15 mouse cellular contexts compared by ENCODE assay signal in the genomic region with DNA sequence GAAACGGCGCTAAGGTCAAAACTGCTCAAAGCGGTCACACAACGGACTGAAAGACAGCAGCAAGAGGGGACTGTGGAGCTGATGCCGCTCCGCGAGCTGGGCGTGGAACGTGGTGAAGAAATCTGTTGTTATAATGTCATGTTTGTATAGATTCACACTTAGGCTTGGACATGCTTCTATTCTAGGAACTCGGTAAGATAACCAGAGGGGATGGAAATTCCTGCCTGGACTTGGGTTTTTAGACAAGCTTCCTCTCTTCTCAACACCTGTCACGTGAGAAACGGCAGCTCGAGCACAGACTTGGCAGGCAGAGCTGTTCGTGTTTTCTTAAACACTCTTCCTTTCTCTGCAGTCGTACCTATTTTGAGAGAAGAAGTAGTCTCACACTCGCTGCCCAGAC.
DNase-seq lines count a peak whose midpoint lies in the region; ATAC-seq and TF ChIP-seq lines count a peak whose summit lies in the region.
"Had no signal": no experiment of that assay in that cellular context is flagged by ENCODE, and none has a peak within 500 bp of the region (broad histone marks: within the 10 kb centered on the region; RNA-seq: fewer than 3 reads in every experiment).

No protein-coding gene starts in this region.

- peak overlapping the region; percentile 61 for H3K4me2 ChIP-seq in heart, embryonic 15.5 days
- H3K4me2 ChIP-seq in kidney, embryonic 14.5 days (replicated peaks; ENCODE audit: low read depth, low read length), result no peak overlapping the region
- H3K4me2 ChIP-seq: intestine, embryonic 15.5 days; limb, embryonic 15.5 days had no signal

- H3K27me3 ChIP-seq in heart, embryonic 15.5 days, result no peaks in the 10 kb centered on the region
- no peaks in the 10 kb centered on the region for H3K27me3 ChIP-seq in kidney, embryonic 14.5 days (ENCODE audit: control insufficient read depth, insufficient read depth, low read length)
- H3K27me3 ChIP-seq: intestine, embryonic 15.5 days; limb, embryonic 15.5 days had no signal

- TF ChIP-seq POLR2A in lung, adult 2 months (IDR thresholded peaks at IDR 0.05; ENCODE audit: borderline replicate concordance, extremely low read depth, low read depth, low read length), result no peak

- no peak for TF ChIP-seq CTCF in lung, adult 2 months (IDR thresholded peaks at IDR 0.05; ENCODE audit: insufficient read depth, low read length)

- H3K36me3 ChIP-seq in heart, embryonic 15.5 days, result no peaks in the 10 kb centered on the region
- H3K36me3 ChIP-seq in kidney, embryonic 14.5 days (ENCODE audit: control insufficient read depth, insufficient read depth, low read length), result no peaks in the 10 kb centered on the region
- H3K36me3 ChIP-seq: intestine, embryonic 15.5 days; limb, embryonic 15.5 days had no signal

- H3K4me1 ChIP-seq in lung, adult 2 months (ENCODE audit: control insufficient read depth, insufficient read depth, low read length), result no peaks in the 10 kb centered on the region
- 0 out of 2 replicates have a peak, but pooled peaks cover 2% of the 10 kb centered on the region for H3K4me1 ChIP-seq in heart, embryonic 15.5 days (replicated peaks)
- H3K4me1 ChIP-seq in kidney, embryonic 14.5 days (ENCODE audit: control insufficient read depth, insufficient read depth, low read length), result no peaks in the 10 kb centered on the region
- H3K4me1 ChIP-seq: intestine, embryonic 15.5 days; limb, embryonic 15.5 days had no signal

- no peaks in the 10 kb centered on the region for H3K9me3 ChIP-seq in heart, embryonic 15.5 days (replicated peaks)
- H3K9me3 ChIP-seq in kidney, embryonic 14.5 days (ENCODE audit: control insufficient read depth, low read length), result no peaks in the 10 kb centered on the region
- H3K9me3 ChIP-seq: intestine, embryonic 15.5 days; limb, embryonic 15.5 days had no signal

- H3K4me3 ChIP-seq in lung, adult 2 months (replicated peaks; ENCODE audit: extremely low read depth, low read depth, low read length), result no peak overlapping the region
- H3K4me3 ChIP-seq in heart, embryonic 15.5 days, result peak overlapping the region; percentile 41
- H3K4me3 ChIP-seq in kidney, embryonic 14.5 days (ENCODE audit: low read length), result no peak overlapping the region
- H3K4me3 ChIP-seq: erythroblast, embryonic 14.5 days; intestine, embryonic 15.5 days; limb, embryonic 15.5 days had no signal

- peak; percentile 80 for ATAC-seq in frontal cortex, adult (ENCODE audit: low TSS enrichment)
- ATAC-seq in heart, embryonic 15.5 days (replicated peaks; ENCODE audit: insufficient number of reproducible peaks, insufficient read depth, low FRiP score, low read depth), result peak; percentile 76
- ATAC-seq in kidney, embryonic 14.5 days (ENCODE audit: low FRiP score, low TSS enrichment), result no peak
- ATAC-seq: intestine, embryonic 15.5 days had no signal

- 47% methylated on average over 16 of the region's 16 CpGs for WGBS in lung, adult 2 months
- 22% methylated on average over 16 of the region's 16 CpGs for WGBS in heart, embryonic 15.5 days
- WGBS in kidney, embryonic 14.5 days, result 79% methylated on average over 16 of the region's 16 CpGs

- H3K27ac ChIP-seq in heart, embryonic 15.5 days, result peak overlapping the region; percentile 90
- H3K27ac ChIP-seq in kidney, embryonic 14.5 days (ENCODE audit: low read depth, low read length), result no peak overlapping the region
- H3K27ac ChIP-seq: intestine, embryonic 15.5 days; limb, embryonic 15.5 days; stomach, postnatal 0 days had no signal

- 0 out of 2 replicates have a peak overlapping the region, but pooled peaks have one; percentile 21 for H3K9ac ChIP-seq in heart, embryonic 15.5 days
- H3K9ac ChIP-seq in kidney, embryonic 14.5 days (ENCODE audit: low read depth, low read length), result no peak overlapping the region
- H3K9ac ChIP-seq: intestine, embryonic 15.5 days; limb, embryonic 15.5 days had no signal

- no peak for DNase-seq in frontal cortex, postnatal 14 days (ENCODE audit: low spot score in 2 of 2)
- DNase-seq in lung, adult 2 months, result peak; percentile 11
- no peak for DNase-seq in lung, postnatal 4 days
- DNase-seq in lung, postnatal 36 days, result peak; percentile 41
- DNase-seq in ovary, adult 18-20 months (ENCODE audit: low spot score), result no peak
- DNase-seq: cerebellum, adult 9-11 months; gastrocnemius, postnatal 36 days; retina, postnatal 1 day had no signal

Comparison
In these comparisons a context has a peak if more than half of its experiments do, and no peak if none do; other contexts are left out.
1. DNase-seq: peak in lung, adult 2 months (single experiment) and lung, postnatal 36 days (single experiment); none in frontal cortex, postnatal 14 days (0 of 2), lung, postnatal 4 days (0 of 2) and ovary, adult 18-20 months (single experiment).